Mouse (Mus musculus) liver, embryonic 14.5 days (tissue): ENCODE measurements around the gene Zfp280b. TPM values are rescaled to one million over a fixed set of nuclear protein-coding genes. Genes with fewer than 3 reads are reported as not detected.
A peak's percentile ranks its signal among the peaks of the same experiment; 100 is the strongest.

Source experiments
- ATAC-seq: fragments of 200-750 bp; cut with Nextera tagmentation; 2 replicates; pipeline ENCODE4 v1.8.0; 2017; ENCODE audit warnings: moderate number of reproducible peaks, mild to moderate bottlenecking, moderate library complexity; ENCODE audit not compliant: insufficient read depth
- DNase-seq, 3 experiments: peaks; one replicate each; pipeline ENCODE4 v3.0.0-alpha.2; 2012 to 2013; ENCODE audit warnings: low read depth in 3 of 3, low spot score in 3 of 3
- H3K27ac ChIP-seq: fragments of 300-500 bp; sonication (generic); 2 replicates; pipeline ENCODE4 v1.5.1; 2014; ENCODE audit warnings: moderate library complexity, mild to moderate bottlenecking, control low read depth, inconsistent platforms
- H3K27me3 ChIP-seq: fragments of 300-500 bp; sonication (generic); 2 replicates; pipeline ENCODE4 v1.6.1; 2014; ENCODE audit warnings: mild to moderate bottlenecking, low read length, moderate library complexity; ENCODE audit not compliant: control insufficient read depth, insufficient read depth
- H3K36me3 ChIP-seq: fragments of 300-500 bp; sonication (generic); replicated peaks from 2 replicates; pipeline ENCODE4 v1.6.1; 2014; ENCODE audit warnings: low read depth; ENCODE audit not compliant: control insufficient read depth, insufficient read depth
- H3K4me1 ChIP-seq, 2 experiments: fragments of 200-500 bp in 1 of 2; fragments of 300-500 bp in 1 of 2; sonication (generic) in 1 of 2; replicated peaks; 2 replicates each; pipeline ENCODE4 v1.6.1; 2012 to 2014; ENCODE audit warnings: antibody characterized with exemption in 1 of 2, inconsistent platforms in 1 of 2, low read length in 1 of 2; ENCODE audit not compliant: control insufficient read depth in 2 of 2, insufficient read depth in 2 of 2
- H3K4me2 ChIP-seq: fragments of 300-500 bp; sonication (generic); 2 replicates; pipeline ENCODE4 v1.6.1; 2014; ENCODE audit warnings: low read depth, mild to moderate bottlenecking, control low read depth, moderate library complexity
- H3K4me3 ChIP-seq, 2 experiments: fragments of 200-500 bp in 1 of 2; fragments of 300-500 bp in 1 of 2; sonication (generic) in 1 of 2; 2 replicates each; pipeline ENCODE4 v1.5.1; 2012 to 2014; ENCODE audit warnings: low read depth in 2 of 2, low read length in 2 of 2, mild to moderate bottlenecking in 2 of 2, control low read depth in 1 of 2, inconsistent platforms in 1 of 2, moderate library complexity in 1 of 2; ENCODE audit not compliant: insufficient read depth in 1 of 2
- H3K9ac ChIP-seq: fragments of 300-500 bp; sonication (generic); replicated peaks from 2 replicates; pipeline ENCODE4 v1.6.1; 2014; ENCODE audit warnings: mild to moderate bottlenecking, control low read depth, moderate library complexity
- H3K9me3 ChIP-seq: fragments of 300-500 bp; sonication (generic); 2 replicates; pipeline ENCODE4 v1.6.1; 2016; ENCODE audit warnings: low read length, mixed read lengths; ENCODE audit not compliant: control insufficient read depth
- CTCF ChIP-seq: IDR thresholded peaks from 2 replicates; pipeline ENCODE4 v1.5.1; 2016; ENCODE audit warnings: antibody characterized with exemption, low read depth, control low read depth
- EP300 ChIP-seq: IDR thresholded peaks from 2 replicates; pipeline ENCODE4 v1.6.1; 2016; ENCODE audit warnings: antibody characterized with exemption, low read depth
- WGBS: fragments of 180-500 bp; shearing (Covaris S2); extraction: QIAGEN DNeasy Blood & Tissue Kit; methylation state at CpG from one replicate; pipeline ENCODE4 v1.1.7; 2014; ENCODE audit not compliant: insufficient replicate concordance; 5-methylcytosine and 5-hydroxymethylcytosine counted together
- polyA plus RNA-seq, 2 experiments: library from polyadenylated mRNA; depleted of rRNA in 1 of 2; stranded (reverse) in 1 of 2; unstranded in 1 of 2; fragments of >200 nt; fragmentation: Nextera tagmentation in 1 of 2; extraction: Ambion mirVana in 1 of 2; gene quantifications; 2 replicates each; pipeline versions ENCODE4 v1.2.1 to v1.2.3; 2012 to 2014

Zfp280b gene
- polyA plus RNA-seq, 2 experiments: 7.1 to 9.6 TPM

DNA sequence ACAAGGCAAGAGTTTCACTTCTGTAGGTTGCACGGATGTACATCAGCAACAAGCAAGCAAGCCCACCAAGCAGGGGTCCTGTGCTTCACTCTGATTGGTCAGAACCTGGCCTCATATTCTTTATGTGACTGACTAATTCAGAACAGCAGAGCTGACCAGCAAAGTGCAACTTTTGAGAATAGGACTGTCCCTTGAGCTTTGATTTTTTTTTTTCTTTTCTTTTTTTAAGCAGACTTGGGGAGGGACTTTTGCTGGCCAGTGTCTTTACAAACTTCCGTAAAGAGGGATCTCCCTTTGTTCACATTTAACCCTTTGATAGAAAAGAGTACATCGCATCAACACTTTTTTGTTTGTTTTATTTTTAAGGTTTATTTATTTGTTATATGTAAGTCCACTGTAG, 22.6 kb upstream of the Zfp280b start:
- no peak for DNase-seq
- H3K9ac ChIP-seq: no peak overlapping the region
- no peak overlapping the region for H3K27ac ChIP-seq
- no peaks in the 10 kb centered on the region for H3K4me1 ChIP-seq
- H3K4me3 ChIP-seq: no peak overlapping the region
- ATAC-seq: no peak
- 67% methylated on average over 3 of the region's 3 CpGs for WGBS
- no peak for TF ChIP-seq CTCF
- TF ChIP-seq EP300: no peak
- H3K4me2 ChIP-seq: no peak overlapping the region
- H3K27me3 ChIP-seq: no peaks in the 10 kb centered on the region
- no peaks in the 10 kb centered on the region for H3K36me3 ChIP-seq
- H3K9me3 ChIP-seq: no peaks in the 10 kb centered on the region

GRCm38 (mm10) chr10:76012922-76013321, 19.5 kb upstream of the Zfp280b start:
- H3K27ac ChIP-seq: no peak overlapping the region
- no peak overlapping the region for H3K9ac ChIP-seq
- no peaks in the 10 kb centered on the region for H3K4me1 ChIP-seq
- H3K27me3 ChIP-seq: no peaks in the 10 kb centered on the region
- no peak for TF ChIP-seq CTCF
- no peak for TF ChIP-seq EP300
- no peaks in the 10 kb centered on the region for H3K36me3 ChIP-seq
- no peak overlapping the region for H3K4me3 ChIP-seq
- WGBS: 54% methylated on average over 6 of the region's 6 CpGs
- DNase-seq (no peak), ATAC-seq (no peak)
- H3K4me2 ChIP-seq: no peak overlapping the region
- no peaks in the 10 kb centered on the region for H3K9me3 ChIP-seq

DNA sequence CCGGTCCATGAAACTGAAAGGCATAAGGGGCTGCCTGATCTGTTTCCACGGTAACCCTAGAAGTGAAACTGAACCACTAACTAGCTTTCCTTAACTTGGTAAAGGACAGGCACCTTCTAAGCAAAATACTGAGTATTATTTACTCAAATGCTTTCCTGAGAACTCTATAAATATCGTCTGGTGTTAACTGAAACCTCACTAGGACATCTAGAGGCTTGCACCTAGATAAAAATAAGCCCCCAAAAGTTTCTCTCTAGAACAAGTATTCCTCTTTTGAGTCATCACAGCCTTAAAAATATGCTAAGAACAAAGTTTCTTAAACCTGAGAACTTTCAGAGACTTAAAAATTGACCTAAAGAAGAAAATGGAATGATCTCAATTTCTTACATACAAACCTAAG, 15.6 kb upstream of the Zfp280b start:
- TF ChIP-seq CTCF: no peak
- TF ChIP-seq EP300: no peak
- no peak for DNase-seq
- WGBS: 75% methylated on average over 3 of the region's 3 CpGs

GRCm38 (mm10) chr10:76021728-76022127, 10.7 kb upstream of the Zfp280b start:
- DNase-seq: peak in 2 of 3 experiments; percentile 25 to 27
- ATAC-seq: no peak
- no peak overlapping the region for H3K4me2 ChIP-seq

More for the DNA sequence above, 15.6 kb upstream of the Zfp280b start:
- Histone ChIP-seq H3K27ac (no peak overlapping the region), H3K9ac (no peak overlapping the region), H3K4me2 (no peak overlapping the region), H3K9me3 (no peaks in the 10 kb centered on the region), H3K36me3 (no peaks in the 10 kb centered on the region), H3K4me3 (no peak overlapping the region), H3K27me3 (no peaks in the 10 kb centered on the region), H3K4me1 (peaks cover 0 to 4% of the 10 kb centered on the region in 2 experiments)
- no peak for ATAC-seq

DNA sequence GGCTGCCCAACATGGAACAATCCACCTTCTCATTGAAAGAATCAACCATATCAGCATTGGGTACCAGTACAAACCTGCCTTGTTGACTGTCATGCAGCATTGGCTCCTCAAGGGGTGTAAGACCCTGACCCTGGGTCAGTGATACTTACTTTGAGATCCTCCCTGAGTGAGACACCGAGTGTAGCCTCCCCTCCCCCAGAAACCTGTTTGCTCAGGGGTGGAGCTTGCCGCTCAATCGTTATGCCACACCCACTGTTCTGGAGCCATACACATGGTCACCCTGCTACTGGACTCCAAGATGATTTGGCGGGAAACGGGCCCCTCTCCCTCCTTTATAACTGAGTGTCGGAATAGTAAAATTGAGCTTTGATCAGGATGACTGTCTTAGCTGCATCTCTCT, 8.5 kb upstream of the Zfp280b start:
- no peak for ATAC-seq
- DNase-seq: no peak
- 85% methylated on average over 6 of the region's 6 CpGs for WGBS

More at GRCm38 (mm10) chr10:76021728-76022127, 10.7 kb upstream of the Zfp280b start:
- TF ChIP-seq EP300 (peak; percentile 40), CTCF (no peak)
- no peaks in the 10 kb centered on the region for H3K36me3 ChIP-seq
- H3K4me1 ChIP-seq: peaks cover 0 to 6% of the 10 kb centered on the region in 2 experiments
- no peaks in the 10 kb centered on the region for H3K27me3 ChIP-seq
- no peak overlapping the region for H3K4me3 ChIP-seq
- H3K9me3 ChIP-seq: no peaks in the 10 kb centered on the region
- no peak overlapping the region for H3K9ac ChIP-seq
- WGBS: 13% methylated on average over 3 of the region's 3 CpGs
- no peak overlapping the region for H3K27ac ChIP-seq

More for the DNA sequence above, 8.5 kb upstream of the Zfp280b start:
- no peak for TF ChIP-seq EP300
- TF ChIP-seq CTCF: no peak
- H3K9me3 ChIP-seq: no peaks in the 10 kb centered on the region
- no peaks in the 10 kb centered on the region for H3K36me3 ChIP-seq
- H3K27me3 ChIP-seq: no peaks in the 10 kb centered on the region
- no peak overlapping the region for H3K4me3 ChIP-seq
- no peak overlapping the region for H3K9ac ChIP-seq
- H3K4me2 ChIP-seq: no peak overlapping the region
- H3K27ac ChIP-seq: no peak overlapping the region
- peaks cover 0 to 10% of the 10 kb centered on the region in 2 experiments for H3K4me1 ChIP-seq
